9 mouse cellular contexts compared by ENCODE assay signal in the genomic region with DNA sequence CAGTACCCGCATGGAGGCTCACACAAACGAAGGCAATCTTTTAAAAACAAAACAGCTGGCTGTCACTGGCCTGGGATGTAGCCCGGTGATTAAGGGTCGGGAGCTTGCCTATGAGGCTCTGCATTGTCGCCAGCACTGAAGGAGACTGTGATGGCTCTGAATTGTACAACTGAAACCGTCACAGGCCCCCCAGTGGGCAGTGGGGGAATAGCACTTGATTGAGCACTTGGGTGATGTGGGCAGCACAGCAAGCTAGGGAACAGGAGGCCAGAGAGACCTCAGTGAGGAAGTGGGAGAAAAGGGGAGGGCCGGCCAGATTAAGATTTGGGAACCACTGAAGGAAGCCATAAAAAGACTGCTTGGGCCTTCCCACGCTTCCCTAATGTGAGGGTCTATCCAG. TPM values are rescaled to one million over a fixed set of nuclear protein-coding genes. Genes with fewer than 3 reads are reported as not detected.
DNase-seq lines count a peak whose midpoint lies in the region; ATAC-seq and TF ChIP-seq lines count a peak whose summit lies in the region.
"Had no signal": no experiment of that assay in that cellular context is flagged by ENCODE, and none has a peak within 500 bp of the region (broad histone marks: within the 10 kb centered on the region; RNA-seq: fewer than 3 reads in every experiment).

No protein-coding gene starts in this region.

- peaks cover 31% of the 10 kb centered on the region for H3K36me3 ChIP-seq in ES-E14 (ENCODE audit: control insufficient read depth, insufficient read depth, low read length, poor library complexity, severe bottlenecking)
- H3K36me3 ChIP-seq in embryonic facial prominence, embryonic 14.5 days (ENCODE audit: control insufficient read depth, insufficient read depth, low read length): peaks cover 65% of the 10 kb centered on the region
- H3K36me3 ChIP-seq in small intestine, adult 2 months (ENCODE audit: control insufficient read depth, insufficient read depth, low read length): no peaks in the 10 kb centered on the region
- H3K36me3 ChIP-seq: lung, embryonic 15.5 days had no signal

- H3K4me1 ChIP-seq in ES-E14 (ENCODE audit: control insufficient read depth in 2 of 2, insufficient read depth in 2 of 2, low read length in 2 of 2, poor library complexity in 1 of 2): peaks cover 7 to 26% of the 10 kb centered on the region in 2 experiments; a peak in 3 of 4 replicates
- no peaks in the 10 kb centered on the region for H3K4me1 ChIP-seq in embryonic facial prominence, embryonic 14.5 days (ENCODE audit: control insufficient read depth, insufficient read depth, low read length)
- H3K4me1 ChIP-seq in small intestine, adult 2 months (ENCODE audit: control insufficient read depth, insufficient read depth, insufficient read length, low read length): no peaks in the 10 kb centered on the region

- in situ Hi-C loops in ES-E14 (cut with MboI; ENCODE audit: low sequenced_read_pairs in 2 of 2, unreplicated experiment in 2 of 2): no loop called here

- TF ChIP-seq CTCF in small intestine, adult 2 months (IDR thresholded peaks at IDR 0.05; ENCODE audit: extremely low read depth, insufficient read length, insufficient replicate concordance, low read depth, low read length): peak; percentile 75; the same call in 1 of the 2 replicates

- WGBS in embryonic facial prominence, embryonic 14.5 days: 19% methylated on average over 8 of the region's 8 CpGs
- WGBS in small intestine, adult 2 months: 19% methylated on average over 8 of the region's 8 CpGs

- H3K4me2 ChIP-seq in embryonic facial prominence, embryonic 14.5 days (ENCODE audit: low read depth, low read length): no peak overlapping the region
- H3K4me2 ChIP-seq: lung, embryonic 15.5 days had no signal

- H3K4me3 ChIP-seq in ES-E14 (ENCODE audit: insufficient read depth in 1 of 2, low read depth in 1 of 2, low read length in 2 of 2, poor library complexity in 1 of 2, severe bottlenecking in 1 of 2): no peak overlapping the region
- H3K4me3 ChIP-seq in embryonic facial prominence, embryonic 14.5 days (ENCODE audit: low read depth, low read length): no peak overlapping the region
- H3K4me3 ChIP-seq in small intestine, adult 2 months (ENCODE audit: low read depth, low read length): no peak overlapping the region
- H3K4me3 ChIP-seq: lung, embryonic 15.5 days had no signal

- H3K9ac ChIP-seq in ES-E14 (ENCODE audit: insufficient read depth, low read depth, low read length, poor library complexity, severe bottlenecking): no peak overlapping the region
- no peak overlapping the region for H3K9ac ChIP-seq in embryonic facial prominence, embryonic 14.5 days (ENCODE audit: low read depth, low read length)
- H3K9ac ChIP-seq: lung, embryonic 15.5 days had no signal

- no peak overlapping the region for H3K27ac ChIP-seq in ES-E14 (ENCODE audit: insufficient read depth, low read depth, low read length, poor library complexity, severe bottlenecking)
- no peak overlapping the region for H3K27ac ChIP-seq in embryonic facial prominence, embryonic 14.5 days (replicated peaks; ENCODE audit: low read depth, low read length)
- no peak overlapping the region for H3K27ac ChIP-seq in small intestine, adult 2 months (ENCODE audit: insufficient read depth, low read depth, low read length)
- H3K27ac ChIP-seq: lung, embryonic 15.5 days had no signal

- peak; percentile 84 for DNase-seq in ES-E14 (ENCODE audit: low read depth, low spot score)
- DNase-seq in adrenal gland, postnatal 14 days: peak; percentile 89
- DNase-seq in embryonic facial prominence, embryonic 14.5 days (ENCODE audit: low spot score): peak; percentile 59
- peak; percentile 89 to 90 for DNase-seq in heart, postnatal 14 days
- DNase-seq in layer of hippocampus, postnatal 25 days (ENCODE audit: extremely low spot score in 1 of 2, low spot score in 1 of 2): peak; percentile 63 to 86
- DNase-seq in lung, postnatal 36 days: peak; percentile 92

- peak; percentile 70 for ATAC-seq in embryonic facial prominence, embryonic 14.5 days (ENCODE audit: low read depth)
- ATAC-seq in inflammation-experienced regulatory T-cells, adult 6 months: no peak

- H3K9me3 ChIP-seq in ES-E14 (ENCODE audit: control insufficient read depth, insufficient read depth, low read depth, low read length): no peaks in the 10 kb centered on the region
- no peaks in the 10 kb centered on the region for H3K9me3 ChIP-seq in embryonic facial prominence, embryonic 14.5 days (ENCODE audit: control insufficient read depth, low read length)
- H3K9me3 ChIP-seq: lung, embryonic 15.5 days had no signal

- intact Hi-C loops in heart, postnatal 14 days (cut with DNase I): loop anchor here (1.0 to 10.0 kb wide), 2 partner anchors 37 to 385 kb away; a partner anchor contains a TSS

- H3K27me3 ChIP-seq in embryonic facial prominence, embryonic 14.5 days (replicated peaks; ENCODE audit: control insufficient read depth, insufficient read depth, low read length): peaks cover 13% of the 10 kb centered on the region
- no peaks in the 10 kb centered on the region for H3K27me3 ChIP-seq in small intestine, adult 2 months (ENCODE audit: control insufficient read depth, insufficient read depth, low read length)

- TF ChIP-seq POLR2A in small intestine, adult 2 months (IDR thresholded peaks at IDR 0.05; ENCODE audit: low read depth, low read length): no peak

TF ChIP-seq in ES-E14, 5 proteins besides CTCF, POLR2A, EP300 and RAD21:
- TF ChIP-seq ZC3H11A (IDR thresholded peaks at IDR 0.05; ENCODE audit: borderline replicate concordance, low read depth, low read length): no peak
- TF ChIP-seq MAFK (IDR thresholded peaks at IDR 0.05; ENCODE audit: insufficient read depth, low read depth, low read length): no peak
- TF ChIP-seq CHD2 (IDR thresholded peaks at IDR 0.05; ENCODE audit: low read depth, low read length): no peak
- no peak for TF ChIP-seq ZNF384 (IDR thresholded peaks at IDR 0.05; ENCODE audit: low read depth, low read length)
- TF ChIP-seq HCFC1 (IDR thresholded peaks at IDR 0.05; ENCODE audit: borderline replicate concordance, insufficient read depth, low read length): no peak

RNA-seq across cellular contexts. Expression of a gene that starts 7.9 kb away (rescaled TPM):
- total RNA-seq in ES-E14 (2012; rRNA removed): 75.1 and 104 TPM in 2 replicates
- 3.3 and 6.3 TPM in 2 replicates for total RNA-seq in adrenal gland, postnatal 14 days (2021)
- polyA plus RNA-seq in embryonic facial prominence, embryonic 14.5 days (2014; fragmentation: Nextera tagmentation; extraction: Ambion mirVana): 25.4 and 27.2 TPM in 2 replicates
- total RNA-seq in heart, postnatal 14 days (2021): 10 to 100 TPM; 77.1 to 77.6 TPM
- under 1 TPM in 1 of 2 experiments, not detected in 1; 0.52 TPM for total RNA-seq in layer of hippocampus, postnatal 25 days (2021)
- 7.8 and 14.8 TPM in 2 replicates for polyA plus RNA-seq in small intestine, adult 2 months (2012; rRNA removed)
- polyA plus RNA-seq in inflammation-experienced regulatory T-cells, adult 6 months (2017; shearing (Covaris generic)): under 1 TPM in 2 of 3 experiments, not detected in 1; 0.29 to 0.65 TPM

RNA-seq across cellular contexts. Expression of a gene that starts 33.5 kb away (rescaled TPM):
- total RNA-seq in ES-E14 (2012; rRNA removed): 4.7 and 8.1 TPM in 2 replicates
- 3.4 and 3.8 TPM in 2 replicates for total RNA-seq in adrenal gland, postnatal 14 days (2021)
- 8.1 and 11.3 TPM in 2 replicates for polyA plus RNA-seq in embryonic facial prominence, embryonic 14.5 days (2014; fragmentation: Nextera tagmentation; extraction: Ambion mirVana)
- total RNA-seq in heart, postnatal 14 days (2021): 10 to 100 TPM; 11.6 to 12.8 TPM
- total RNA-seq in layer of hippocampus, postnatal 25 days (2021): 1 to 10 TPM; 2.7 to 4.3 TPM
- polyA plus RNA-seq in small intestine, adult 2 months (2012; rRNA removed): 1.3 and 2.0 TPM in 2 replicates
- polyA plus RNA-seq in inflammation-experienced regulatory T-cells, adult 6 months (2017; shearing (Covaris generic)): under 1 TPM in 1 of 3 experiments, not detected in 2; 0.16 TPM

RNA-seq across cellular contexts. Expression of a gene that starts 44.9 kb away (rescaled TPM):
- total RNA-seq in ES-E14 (2012; rRNA removed): 5.8 and 6.1 TPM in 2 replicates
- 27.1 and 28.8 TPM in 2 replicates for total RNA-seq in adrenal gland, postnatal 14 days (2021)
- polyA plus RNA-seq in embryonic facial prominence, embryonic 14.5 days (2014; fragmentation: Nextera tagmentation; extraction: Ambion mirVana): 24.2 and 27.3 TPM in 2 replicates
- 10 to 100 TPM; 56.1 to 64.2 TPM for total RNA-seq in heart, postnatal 14 days (2021)
- total RNA-seq in layer of hippocampus, postnatal 25 days (2021): 10 to 100 TPM; 48.8 to 62.9 TPM
- 4.0 and 9.4 TPM in 2 replicates for polyA plus RNA-seq in small intestine, adult 2 months (2012; rRNA removed)
- polyA plus RNA-seq in inflammation-experienced regulatory T-cells, adult 6 months (2017; shearing (Covaris generic)): 10 to 100 TPM in 1 of 3 experiments, 1 to 10 TPM in 2; 6.2 to 10.4 (median 8.1) TPM

Comparison
In these comparisons a context has a peak if more than half of its experiments do, and no peak if none do; other contexts are left out.
1. RNA of a gene that starts 7.9 kb away (total RNA-seq): 77.1 to 77.6 TPM in heart, postnatal 14 days and 75.1 to 104 TPM in ES-E14; 3.3 to 6.3 TPM in adrenal gland, postnatal 14 days and 0.52 TPM in layer of hippocampus, postnatal 25 days; every median in the first group is over 10 times any median in the second.
2. Peak in every context shown above with its lines, with median percentiles within 50 percentile points of each other: DNase-seq.